Mouse (Mus musculus): ENCODE data around the gene Lmnb2.

Gene Lmnb2

DNA sequence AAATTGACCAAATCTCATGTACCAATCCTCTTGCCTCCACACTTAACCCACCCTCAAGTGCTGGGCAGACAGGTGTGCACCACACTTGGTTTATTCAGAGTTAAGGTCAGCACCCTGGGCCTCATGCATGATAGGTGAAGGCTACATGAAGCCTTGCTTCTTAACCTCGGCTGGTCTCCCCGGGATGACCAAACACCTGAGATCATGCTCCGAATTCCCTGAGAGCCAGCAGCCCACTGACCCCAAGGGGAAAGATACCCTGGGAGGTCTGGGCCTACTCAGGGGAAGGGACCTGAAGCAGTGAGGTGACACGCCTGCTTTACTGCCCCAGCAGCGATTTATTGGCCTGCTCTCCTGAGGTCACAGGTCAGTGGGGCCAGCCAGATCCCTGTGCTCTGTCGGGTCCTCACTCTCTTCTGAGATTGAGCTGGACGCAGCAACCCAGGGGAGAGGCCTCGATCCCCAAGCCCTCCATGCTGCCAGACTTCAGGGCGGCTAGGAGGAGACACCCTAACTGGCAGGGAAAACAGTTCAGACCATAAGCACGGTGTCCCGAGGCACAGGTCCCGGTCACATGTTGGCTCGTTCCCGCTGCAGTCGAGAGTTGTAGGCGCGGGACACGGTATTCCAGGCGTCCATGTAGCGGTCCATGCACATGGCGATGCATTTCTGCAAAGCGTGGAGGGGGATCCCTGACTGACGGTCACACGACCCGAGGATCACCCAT lies 18.3 kb downstream of the Lmnb2 start:
- no peak for DNase-seq (ENCODE audit: low spot score)

DNA sequence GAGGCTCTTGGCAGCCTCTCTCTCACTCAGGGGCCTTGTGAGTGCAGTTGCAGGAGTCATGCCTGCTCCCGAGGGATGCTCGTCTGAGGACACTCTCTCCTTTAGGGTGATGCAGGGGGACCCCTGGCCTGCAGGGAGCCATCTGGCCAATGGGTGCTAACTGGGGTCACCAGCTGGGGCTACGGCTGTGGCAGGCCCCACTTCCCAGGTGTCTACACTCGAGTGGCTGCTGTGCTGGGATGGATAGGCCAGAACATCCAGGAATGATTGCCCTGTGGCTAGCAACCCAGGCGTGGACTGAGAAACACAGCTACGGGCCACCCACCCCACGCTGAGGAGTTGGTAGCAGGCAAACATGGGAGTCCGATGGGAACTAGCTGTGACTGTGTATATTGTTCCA lies 19.0 kb downstream of the Lmnb2 start:
- no peak for DNase-seq (ENCODE audit: low spot score)

DNA sequence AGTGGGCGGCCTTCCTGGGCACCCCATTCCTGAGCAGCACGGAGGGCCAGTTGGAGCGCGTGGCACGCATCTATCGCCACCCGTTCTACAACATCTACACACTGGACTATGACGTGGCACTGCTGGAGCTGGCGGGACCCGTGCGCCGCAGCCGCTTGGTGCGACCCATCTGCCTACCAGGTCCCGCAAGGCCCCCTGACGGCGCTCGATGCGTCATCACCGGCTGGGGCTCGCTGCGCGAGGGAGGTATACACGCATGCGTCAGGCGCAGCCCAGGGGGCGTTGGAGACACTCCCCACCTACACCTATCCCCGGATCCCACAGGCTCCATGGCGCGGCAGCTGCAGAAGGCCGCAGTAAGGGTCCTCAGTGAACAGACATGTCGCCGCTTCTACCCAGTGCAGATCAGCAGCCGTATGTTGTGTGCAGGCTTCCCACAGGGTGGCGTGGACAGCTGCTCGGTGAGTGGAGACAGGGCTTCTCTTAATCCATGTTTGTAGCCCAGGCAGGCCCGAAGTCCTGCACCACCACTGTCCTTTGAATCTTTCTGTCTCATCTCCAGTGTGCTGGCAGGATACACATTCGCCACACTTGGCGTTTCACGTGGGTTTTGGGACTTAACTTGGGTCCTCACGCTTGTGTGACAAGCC lies 20.1 kb downstream of the Lmnb2 start:
- DNase-seq (ENCODE audit: low spot score), result no peak

DNA sequence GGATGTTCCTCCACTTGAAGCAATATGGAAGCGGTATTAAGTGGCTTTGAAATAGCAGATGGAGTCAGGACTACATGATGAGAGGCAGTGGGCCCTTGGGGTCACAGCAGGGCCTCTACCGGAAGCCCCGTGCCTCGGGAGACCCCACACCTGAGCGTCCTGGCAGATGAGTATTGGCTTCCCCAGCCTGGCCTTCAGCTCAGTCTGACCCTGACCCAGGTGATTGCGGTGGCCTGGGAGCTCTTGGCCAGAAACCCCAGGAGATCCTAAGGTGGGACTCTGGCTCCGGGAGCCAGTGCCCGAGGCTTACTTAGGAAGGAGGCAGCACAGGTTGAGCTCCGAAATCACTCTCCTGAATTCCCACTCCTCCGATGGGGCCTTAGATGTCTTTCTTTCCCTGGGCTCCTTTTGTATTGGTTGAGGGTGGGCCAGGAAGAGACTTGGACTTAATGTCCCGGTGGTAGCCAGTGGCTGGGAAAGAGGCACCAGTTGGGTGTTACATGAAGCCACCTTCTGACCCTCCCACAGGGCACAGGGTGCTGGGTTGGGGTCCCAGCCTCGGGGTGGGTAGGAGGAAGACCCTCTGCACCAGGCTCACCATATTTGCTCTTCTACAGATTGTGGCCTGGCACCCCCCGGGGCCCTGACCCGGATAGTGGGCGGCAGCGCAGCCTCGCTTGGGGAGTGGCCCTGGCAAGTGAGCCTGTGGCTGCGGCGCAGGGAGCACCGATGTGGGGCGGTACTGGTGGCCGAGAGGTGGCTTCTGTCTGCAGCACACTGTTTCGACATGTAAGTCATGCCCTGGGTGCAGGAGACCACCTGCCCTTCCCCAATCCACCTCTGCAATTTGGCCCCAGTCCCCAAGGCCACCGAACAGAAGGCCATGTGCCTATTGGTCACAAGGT lies 21.2 kb downstream of the Lmnb2 start:
- no peak for DNase-seq (ENCODE audit: low spot score)

DNA sequence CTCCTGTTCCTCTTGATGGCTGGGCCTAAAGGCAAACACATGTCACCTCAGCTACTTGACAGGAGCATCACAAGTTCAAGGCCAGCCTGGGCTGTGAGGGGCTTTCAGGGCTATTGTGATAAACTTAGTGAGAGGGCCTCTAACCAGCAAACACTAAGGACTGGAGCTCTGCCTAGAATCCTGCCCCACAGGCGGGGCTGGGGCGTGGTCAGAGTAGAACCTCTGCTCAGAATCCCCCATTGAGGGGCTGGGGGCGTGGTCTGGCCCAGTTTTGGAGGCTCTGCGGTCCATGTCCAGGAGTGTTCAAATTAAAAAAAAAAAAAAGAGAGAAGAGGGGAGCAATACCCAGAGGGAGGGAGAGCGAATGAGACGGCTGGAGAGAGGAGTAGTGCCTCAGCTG lies 22.3 kb downstream of the Lmnb2 start:
- no peak for DNase-seq (ENCODE audit: low spot score)

DNA sequence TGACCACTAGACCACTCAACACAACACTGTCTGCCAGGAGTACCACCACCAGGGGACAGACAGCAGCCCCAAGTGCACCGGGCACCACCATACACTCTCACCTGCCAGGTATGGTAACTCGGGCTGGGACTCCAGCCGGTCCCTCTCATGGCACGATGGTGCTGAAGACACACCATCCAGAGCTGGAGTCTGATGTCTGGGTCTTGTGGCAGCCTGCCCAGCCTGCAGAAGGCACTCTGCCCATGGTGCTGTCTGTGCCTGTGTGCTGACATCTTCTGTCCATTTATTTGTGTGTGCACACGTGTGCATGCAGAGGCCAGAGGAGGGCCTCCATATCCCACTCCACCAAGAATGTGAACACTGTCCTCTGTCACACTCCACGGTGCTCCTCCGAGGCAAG lies 22.9 kb downstream of the Lmnb2 start:
- no peak for DNase-seq (ENCODE audit: low spot score)

DNA sequence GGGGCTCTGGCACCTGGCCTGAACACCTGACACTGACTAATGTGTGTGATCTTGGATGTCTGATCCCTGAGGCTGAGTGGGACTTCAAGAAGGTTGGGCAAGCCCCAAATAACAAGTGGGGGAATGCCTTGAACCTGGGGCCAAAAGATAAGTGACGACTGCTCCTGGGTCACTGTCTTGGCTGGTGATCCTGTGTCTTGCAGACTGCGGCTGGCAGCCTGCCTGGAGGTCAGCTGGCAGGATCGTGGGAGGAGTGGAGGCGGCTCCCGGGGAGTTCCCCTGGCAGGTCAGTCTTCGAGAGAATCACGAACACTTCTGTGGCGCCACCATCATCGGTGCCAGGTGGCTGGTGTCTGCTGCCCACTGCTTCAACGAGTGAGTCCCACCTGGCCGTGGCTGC lies 30.9 kb downstream of the Lmnb2 start:
- peak; percentile 33 for DNase-seq (ENCODE audit: low spot score)

DNA sequence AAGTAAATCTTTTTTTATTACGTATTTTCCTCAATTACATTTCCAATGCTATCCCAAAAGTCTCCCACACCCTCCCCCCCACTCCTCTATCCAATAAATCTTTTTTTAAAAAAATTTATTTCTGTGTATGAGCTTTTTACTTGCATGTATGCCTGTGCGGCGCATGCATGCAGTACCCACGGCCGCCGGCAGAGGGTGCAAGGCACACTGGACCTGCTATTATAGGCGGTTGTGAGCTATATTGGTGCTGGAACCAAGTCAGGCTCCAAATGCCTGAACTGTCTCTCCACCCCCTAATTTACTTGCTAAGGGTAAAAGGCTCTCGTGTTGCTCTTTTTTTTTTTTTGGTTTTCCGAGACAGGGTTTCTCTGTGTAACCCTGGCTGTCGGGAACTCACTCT lies 36.7 kb downstream of the Lmnb2 start:
- peak; percentile 69 for DNase-seq (ENCODE audit: low spot score)

DNA sequence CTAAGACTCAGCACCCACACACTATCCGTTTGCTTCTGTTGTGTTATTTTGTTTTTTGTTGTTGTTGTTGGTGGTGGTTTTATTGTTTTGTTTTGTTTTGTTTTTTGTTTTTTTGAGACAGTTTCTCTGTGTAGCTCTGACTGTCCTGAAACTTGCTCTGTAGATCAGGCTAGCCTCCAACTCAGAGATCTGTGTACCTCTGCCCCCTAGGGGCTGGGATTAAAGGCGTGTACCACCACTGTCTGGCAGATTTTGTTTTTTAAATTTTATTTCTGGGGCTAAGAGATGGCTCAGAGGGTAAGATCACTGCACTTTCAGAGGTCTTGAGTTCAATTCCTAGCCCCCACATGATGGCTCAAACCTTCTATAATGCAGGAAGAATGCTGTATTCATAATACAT lies 37.1 kb downstream of the Lmnb2 start:
- DNase-seq (ENCODE audit: low spot score), result no peak

DNA sequence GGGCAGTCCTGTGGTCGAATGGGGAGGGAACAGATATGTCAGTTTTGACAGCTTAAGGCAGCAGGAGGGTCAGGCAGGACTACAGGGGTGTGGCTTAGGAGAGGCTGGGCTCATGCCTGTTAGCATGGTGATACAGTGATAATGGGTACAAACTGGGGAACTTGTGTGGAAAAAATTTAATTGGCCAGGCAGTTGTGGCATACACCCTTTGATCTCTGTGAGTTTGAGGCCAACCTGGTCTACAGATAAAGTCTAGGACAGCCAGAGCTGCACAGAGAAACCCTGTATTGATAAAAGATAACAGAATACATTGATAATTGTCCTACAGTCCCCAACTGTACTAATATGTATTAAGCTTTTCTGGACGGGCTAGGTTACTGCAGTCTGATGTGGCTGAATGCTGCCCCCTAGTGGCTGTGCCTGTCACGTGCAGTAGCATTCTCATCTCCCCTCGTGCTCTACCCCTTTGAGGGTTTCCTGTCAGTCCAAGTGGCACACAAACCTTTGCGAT lies 37.9 kb downstream of the Lmnb2 start:
- peak; percentile 70 for DNase-seq (ENCODE audit: low spot score)

DNA sequence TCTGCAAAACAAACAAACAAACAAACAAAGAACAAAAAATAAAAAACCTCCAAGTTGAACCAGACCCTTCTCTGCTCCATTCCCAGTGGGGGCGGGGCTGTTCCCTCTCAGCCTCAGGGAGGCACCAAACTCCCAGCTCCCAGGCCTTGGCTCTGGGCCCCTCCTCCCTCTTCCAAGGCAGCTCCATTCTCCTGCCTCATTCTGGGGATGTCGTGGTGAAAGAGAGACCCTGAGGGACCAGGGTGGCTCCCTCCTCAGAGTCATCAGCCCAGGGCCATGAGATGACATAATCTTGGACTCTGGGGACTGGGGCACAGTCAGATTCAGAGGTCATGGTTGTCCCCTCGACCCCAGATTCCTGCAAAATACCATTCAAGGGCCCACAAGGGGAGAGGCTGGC lies 41.5 kb downstream of the Lmnb2 start:
- no peak for DNase-seq (ENCODE audit: low spot score)

DNA sequence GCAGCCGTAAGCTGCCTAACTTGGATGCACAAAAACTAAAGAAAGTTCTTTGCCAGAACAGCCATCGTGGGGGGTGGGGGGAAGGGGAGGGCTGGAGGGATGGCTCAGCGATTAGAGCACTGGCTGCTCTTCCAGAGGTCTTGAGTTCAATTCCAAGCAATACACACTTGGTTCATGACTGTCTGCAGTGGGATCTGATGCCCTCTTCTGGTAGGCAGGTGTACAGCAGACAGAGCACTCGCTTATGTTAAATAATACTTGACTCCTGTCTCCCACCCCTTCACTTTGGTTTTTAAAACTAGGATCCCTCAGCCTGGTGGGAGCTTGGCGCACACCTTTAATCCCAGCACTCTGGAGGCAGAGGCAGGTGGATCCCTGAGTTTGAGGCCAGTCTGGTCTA lies 42.0 kb downstream of the Lmnb2 start:
- peak; percentile 56 for DNase-seq (ENCODE audit: low spot score)

DNA sequence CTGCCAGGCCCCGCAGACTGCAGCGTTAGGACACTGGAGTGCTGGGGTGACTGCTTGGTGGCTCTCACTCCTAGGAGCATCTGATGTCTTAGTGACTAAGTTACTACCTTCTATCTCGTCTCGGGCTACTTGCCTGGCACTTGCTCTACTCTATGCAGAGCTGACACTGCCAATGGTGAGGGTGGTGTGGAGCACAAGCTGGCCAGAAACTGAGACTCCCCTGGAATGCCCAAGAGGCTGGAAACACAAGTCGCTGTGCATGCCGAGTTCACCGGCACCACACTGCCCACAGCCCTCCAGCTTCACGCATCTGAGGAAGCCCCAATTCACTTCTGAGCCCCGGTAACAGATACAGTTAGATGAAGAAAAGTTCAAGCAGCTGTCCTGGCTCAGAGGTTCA lies 44.0 kb downstream of the Lmnb2 start:
- no peak for DNase-seq (ENCODE audit: low spot score)

DNA sequence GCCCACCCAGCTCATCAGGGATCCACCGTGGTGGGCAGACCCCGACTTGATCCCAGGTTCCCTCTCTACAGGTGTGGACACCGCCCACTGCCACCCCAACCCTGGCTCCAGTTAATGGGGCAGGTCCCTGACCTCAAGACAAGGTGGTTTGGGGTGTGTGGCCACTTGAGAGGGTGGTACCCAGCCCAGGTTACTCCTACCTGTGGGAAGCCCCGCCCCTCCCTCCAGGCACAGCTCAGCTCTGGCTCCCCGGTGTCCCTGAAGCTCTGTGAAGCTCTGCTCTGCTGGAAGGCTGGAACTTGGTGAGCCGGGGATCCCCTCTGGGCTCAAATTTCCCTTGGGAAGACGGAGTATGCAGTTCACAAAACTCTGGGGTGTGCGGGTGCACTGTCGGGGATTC lies 46.5 kb downstream of the Lmnb2 start, which contains the start of gene Tmprss9:
Tmprss9 (plus strand) TSS at position 268 of the 400 bp plus-strand sequence.
- no peak for DNase-seq (ENCODE audit: low spot score)

DNA sequence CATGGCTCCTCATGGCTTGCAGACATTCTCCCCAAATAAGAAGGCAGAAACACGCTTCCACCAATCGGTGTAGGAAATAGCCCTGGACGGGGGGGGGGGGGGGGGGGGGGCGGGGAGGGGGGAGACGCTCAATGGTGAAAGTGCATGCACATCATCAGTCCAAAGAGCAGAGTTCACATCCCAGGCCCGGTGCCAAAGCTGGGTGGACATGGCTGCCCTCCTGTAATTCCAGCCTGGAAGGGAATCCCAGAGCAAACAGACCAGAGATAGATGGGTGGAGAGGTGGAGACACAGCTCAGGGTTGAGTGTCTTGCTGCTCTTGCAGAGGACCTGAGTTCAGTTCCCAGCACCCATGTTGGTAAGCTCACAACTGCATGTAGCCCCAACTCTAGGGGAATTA lies 47.1 kb downstream of the Lmnb2 start:
- DNase-seq (ENCODE audit: low spot score), result no peak

DNA sequence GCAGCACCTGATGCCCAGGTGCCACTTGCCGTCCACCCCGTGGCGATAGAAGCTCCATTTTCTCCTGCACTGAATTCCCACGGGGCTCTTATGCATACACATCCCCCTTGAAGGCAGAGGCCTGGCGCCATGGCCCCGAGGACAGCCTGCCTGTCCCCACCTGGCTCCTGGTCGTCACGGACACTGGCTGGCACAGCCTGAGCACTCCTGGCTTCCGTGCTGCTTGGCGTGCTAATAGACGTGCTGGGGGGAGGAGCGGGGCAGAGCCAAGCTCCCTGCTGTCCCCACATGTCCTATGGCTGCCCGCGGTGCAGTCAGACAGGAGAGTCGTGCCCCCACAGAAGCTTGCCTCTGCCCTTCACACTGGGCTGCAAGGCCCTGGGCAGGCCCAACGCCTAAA lies 53.6 kb downstream of the Lmnb2 start:
- no peak for DNase-seq (ENCODE audit: low spot score)

DNA sequence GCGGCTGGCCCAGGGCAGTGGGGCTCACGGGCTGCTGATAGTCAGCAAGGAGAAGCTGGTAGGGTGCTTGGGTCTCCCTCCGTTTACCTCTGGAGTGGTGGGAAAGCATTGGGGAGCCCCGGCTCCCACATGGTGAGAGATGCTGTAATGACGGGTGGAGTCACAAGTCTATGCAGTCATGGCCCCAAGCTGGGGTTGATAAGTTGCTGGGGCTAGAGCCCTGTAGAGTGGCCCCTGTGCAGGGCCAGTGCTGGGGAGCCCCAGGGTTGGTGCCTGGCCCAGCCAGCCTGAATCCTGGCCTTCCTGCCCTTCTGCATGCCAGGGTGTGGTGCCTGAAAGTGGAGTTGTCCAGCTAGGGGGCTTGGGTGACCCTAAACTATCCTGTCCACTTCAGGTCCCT lies 55.7 kb downstream of the Lmnb2 start:
- DNase-seq (ENCODE audit: low spot score), result no peak

DNA sequence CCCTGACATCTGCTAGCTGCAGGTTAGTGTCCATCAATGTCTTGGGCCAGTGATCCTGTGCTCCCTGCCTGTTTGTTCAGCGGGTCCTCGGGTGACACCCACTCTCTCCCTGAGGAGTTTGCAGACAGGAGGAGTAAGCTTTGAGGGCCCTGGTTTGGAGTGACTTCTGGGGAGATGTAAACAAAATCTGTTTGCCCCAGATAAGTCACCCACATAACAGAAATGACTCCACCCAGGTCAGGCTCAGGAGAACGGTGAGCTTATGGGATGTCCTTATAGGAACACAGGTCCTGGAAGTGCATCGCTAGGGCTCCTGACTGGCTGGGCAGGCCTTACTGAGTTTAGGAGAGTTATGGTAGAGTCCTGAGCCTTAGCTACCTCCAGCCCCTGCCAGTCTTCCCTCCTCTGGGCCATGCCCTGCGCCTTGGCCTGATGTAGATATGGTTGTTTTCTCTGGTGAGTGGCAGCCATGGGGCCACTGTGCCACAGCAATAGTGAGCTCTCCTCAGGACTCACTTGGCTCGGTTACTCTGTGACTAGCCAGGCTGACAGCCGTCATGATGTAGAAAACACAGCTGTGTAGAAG lies 59.6 kb downstream of the Lmnb2 start:
- DNase-seq (ENCODE audit: low spot score), result no peak

DNA sequence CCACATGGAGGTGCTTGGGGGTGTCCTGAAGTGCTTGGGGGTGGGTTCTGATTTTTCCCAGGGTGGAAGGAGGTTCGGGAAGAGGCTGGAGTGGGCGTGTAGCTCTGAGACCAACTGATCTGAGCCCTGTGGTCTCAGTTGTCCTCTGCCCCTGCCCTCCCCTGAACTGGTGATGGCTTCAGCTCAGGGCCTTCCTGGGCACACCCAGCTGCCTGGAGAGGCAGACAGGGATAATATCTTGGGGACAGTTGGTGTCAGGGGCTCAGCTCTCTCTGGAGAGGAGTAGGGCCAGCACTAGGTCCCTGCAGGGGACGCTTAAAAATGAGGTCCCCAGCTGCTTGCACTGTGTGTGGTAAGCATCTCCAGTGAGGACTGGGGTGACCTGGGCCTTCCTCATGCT lies 60.2 kb downstream of the Lmnb2 start:
- DNase-seq (ENCODE audit: low spot score), result no peak

DNA sequence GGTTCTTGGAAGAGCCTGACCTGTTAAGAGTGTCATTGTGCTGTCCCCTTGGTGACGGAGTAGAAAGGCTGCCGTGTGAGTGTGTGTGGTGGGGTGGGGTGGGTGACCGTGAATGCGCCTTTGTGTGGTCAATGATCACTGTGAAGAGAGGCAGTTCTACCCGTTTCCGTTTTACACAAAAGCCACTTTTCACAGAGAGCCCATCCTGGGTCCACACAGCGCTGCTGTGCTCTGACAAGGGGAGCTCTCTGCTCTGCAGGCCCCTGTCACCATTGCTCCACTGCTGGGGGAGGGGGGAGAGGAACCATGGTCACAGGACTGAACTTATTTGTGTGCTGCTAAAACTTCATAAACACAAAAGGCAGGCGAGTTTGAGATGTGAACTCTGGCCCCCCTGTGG lies 60.7 kb downstream of the Lmnb2 start:
- DNase-seq (ENCODE audit: low spot score), result no peak

DNA sequence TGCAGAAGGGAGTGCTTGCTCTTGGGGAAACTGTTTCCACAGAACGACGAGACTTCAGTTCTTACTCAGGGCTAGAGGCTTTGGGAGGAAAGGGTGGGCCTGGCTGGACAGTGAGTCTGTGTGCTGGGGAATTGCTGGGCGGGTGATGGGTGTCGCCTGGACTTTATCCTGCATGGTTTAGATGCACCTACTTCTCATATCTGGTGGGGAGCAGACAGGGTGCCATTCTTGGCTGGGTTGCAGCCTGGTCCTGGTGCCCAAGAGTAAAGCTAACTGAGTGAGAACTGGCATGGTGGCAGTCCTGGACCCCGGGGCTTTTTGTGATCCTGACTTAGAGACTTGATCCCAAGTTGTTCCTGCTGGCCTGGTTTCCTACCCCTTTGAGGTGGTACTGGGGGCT lies 61.1 kb downstream of the Lmnb2 start:
- DNase-seq (ENCODE audit: low spot score), result no peak

DNA sequence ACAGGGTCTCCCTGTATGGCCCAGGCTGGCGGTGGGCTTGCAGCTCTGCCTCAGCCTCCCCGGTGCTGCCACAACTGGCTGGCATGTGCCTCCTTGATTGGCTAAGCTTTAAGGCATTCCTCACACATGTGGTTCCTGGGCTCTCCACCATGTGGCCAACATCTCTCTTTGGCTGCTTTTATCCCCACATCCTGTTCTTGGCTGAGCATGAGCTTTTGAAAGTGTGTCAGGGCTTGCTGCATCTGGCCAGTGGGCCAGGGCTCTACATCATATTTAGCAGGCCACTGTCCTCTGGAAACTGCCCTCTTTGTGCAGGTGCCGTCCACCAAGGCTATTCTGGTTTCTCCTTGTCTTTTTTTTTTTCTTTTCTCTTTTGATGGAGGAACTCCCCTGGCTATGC lies 61.8 kb downstream of the Lmnb2 start:
- no peak for DNase-seq (ENCODE audit: low spot score)

DNA sequence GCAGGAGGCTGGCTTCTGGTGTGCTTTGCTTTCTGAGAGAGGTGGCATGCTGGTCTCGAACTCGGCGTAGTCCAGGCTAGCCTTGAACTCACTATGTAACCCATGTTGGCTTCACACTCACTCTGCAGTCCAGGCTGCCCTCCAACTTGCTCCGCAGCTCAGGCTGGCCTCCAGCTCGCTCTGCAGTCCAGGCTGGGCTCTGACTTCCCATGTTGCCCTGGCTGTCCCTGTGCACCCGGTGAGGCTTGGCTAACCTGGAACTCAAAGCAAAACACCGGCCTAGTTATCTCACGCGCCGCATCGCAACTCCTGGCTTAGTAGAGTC lies 62.3 kb downstream of the Lmnb2 start:
- no peak for DNase-seq (ENCODE audit: low spot score)
